Mouse (Mus musculus) CD8-positive naive resting alpha-beta T cell, adult 57 days (primary cell): ENCODE data around the gene Nufip1. TPM values are rescaled to one million over a fixed set of nuclear protein-coding genes. Genes with fewer than 3 reads are reported as not detected.

Source experiments
- total RNA-seq: library from RNA; stranded (reverse); gene quantifications from one replicate; pipeline ENCODE4 v1.2.4, GENCODE M21; 2023

The Nufip1 gene
- total RNA-seq, result 15.6 TPM

GRCm38 (mm10) chr14:76110396-76111221 lies at the start of gene Nufip1, which contains the start of gene Gpalpp1:
Nufip1 (plus strand) TSS chr14:76110891.
Gpalpp1 (minus strand) TSS chr14:76110760.

Other genes starting within 250 kb of the Nufip1 start
- gene Kctd4, start 155.9 kb upstream of the Nufip1 start, total RNA-seq, result not detected
- gene Gtf2f2, start 100.0 kb upstream of the Nufip1 start, total RNA-seq, result 27.0 TPM
- gene Gpalpp1, start 131 bp upstream of the Nufip1 start, total RNA-seq, result 19.8 TPM